Mouse (Mus musculus) forebrain, embryonic 11.5 days (tissue): ENCODE results near the gene Nkd1. TPM values are rescaled to one million over a fixed set of nuclear protein-coding genes. Genes with fewer than 3 reads are reported as not detected.

Source experiments
- ATAC-seq: fragments of 200-750 bp; cut with Nextera tagmentation; replicated peaks from 2 replicates; pipeline ENCODE4 v1.8.0; 2017; ENCODE audit warnings: moderate TSS enrichment; ENCODE audit not compliant: low FRiP score
- DNase-seq: peaks from one replicate; pipeline ENCODE4 v3.0.0-alpha.2; 2017; ENCODE audit warnings: low spot score
- H3K27ac ChIP-seq: fragments of 300-500 bp; sonication (generic); 2 replicates; pipeline ENCODE4 v1.5.1; 2014; ENCODE audit warnings: low read depth, low read length
- H3K27me3 ChIP-seq: fragments of 300-500 bp; sonication (generic); 2 replicates; pipeline ENCODE4 v1.6.1; 2014; ENCODE audit warnings: mild to moderate bottlenecking, low read length, mixed read lengths; ENCODE audit not compliant: control insufficient read depth, insufficient read depth
- H3K36me3 ChIP-seq: fragments of 300-500 bp; sonication (generic); 2 replicates; pipeline ENCODE4 v1.6.1; 2014; ENCODE audit warnings: mild to moderate bottlenecking, low read length, moderate library complexity, mixed read lengths; ENCODE audit not compliant: control insufficient read depth, insufficient read depth
- H3K4me1 ChIP-seq: fragments of 300-500 bp; sonication (generic); replicated peaks from 2 replicates; pipeline ENCODE4 v1.6.1; 2014; ENCODE audit warnings: low read length, mixed read lengths; ENCODE audit not compliant: control insufficient read depth, insufficient read depth
- H3K4me2 ChIP-seq: fragments of 300-500 bp; sonication (generic); 2 replicates; pipeline ENCODE4 v1.6.1; 2014; ENCODE audit warnings: low read depth, mild to moderate bottlenecking, low read length, moderate library complexity, mixed read lengths; ENCODE audit not compliant: severe bottlenecking
- H3K4me3 ChIP-seq: fragments of 300-500 bp; sonication (generic); 2 replicates; pipeline ENCODE4 v1.5.1; 2014; ENCODE audit warnings: low read depth, low read length
- H3K9ac ChIP-seq: fragments of 300-500 bp; sonication (generic); 2 replicates; pipeline ENCODE4 v1.6.1; 2014; ENCODE audit warnings: low read length
- H3K9me3 ChIP-seq: fragments of 300-500 bp; sonication (generic); 2 replicates; pipeline ENCODE4 v1.6.1; 2016; ENCODE audit warnings: low read length, mixed read lengths; ENCODE audit not compliant: control insufficient read depth
- WGBS: fragments of 180-500 bp; shearing (Covaris S2); extraction: QIAGEN DNeasy Blood & Tissue Kit; methylation state at CpG from one replicate; pipeline ENCODE4 v1.1.7; 2014; 5-methylcytosine and 5-hydroxymethylcytosine counted together
- polyA plus RNA-seq: library from polyadenylated mRNA; unstranded; fragments of >200 nt; fragmentation: Nextera tagmentation; extraction: Ambion mirVana; gene quantifications from 2 replicates; pipeline ENCODE4 v1.2.1, GENCODE M21; 2014

Gene Nkd1
- 63.0 and 71.5 TPM in 2 replicates for polyA plus RNA-seq

GRCm38 (mm10) chr8:88520985-88521527 lies at the start of gene Nkd1:
Gene Nkd1 (plus strand): TSS chr8:88521354.
- peak within 1 kb of the TSS; percentile 25; the same call in 1 of the 2 replicates for H3K27ac ChIP-seq
- H3K4me1 ChIP-seq, result peaks cover 18% of the 10 kb centered on the region
- peaks cover 8% of the 10 kb centered on the region; the same call in 1 of the 2 replicates for H3K27me3 ChIP-seq
- peak; percentile 91 for ATAC-seq
- WGBS, result under 1% methylated on average over 29 of the region's 67 CpGs
- H3K9ac ChIP-seq, result peak within 1 kb of the TSS; percentile 94
- H3K36me3 ChIP-seq, result no peaks in the 10 kb centered on the region
- peak within 1 kb of the TSS; percentile 97 for H3K4me2 ChIP-seq
- no peaks in the 10 kb centered on the region for H3K9me3 ChIP-seq
- H3K4me3 ChIP-seq, result peak within 1 kb of the TSS; percentile 79
- peak; percentile 99 for DNase-seq

DNA sequence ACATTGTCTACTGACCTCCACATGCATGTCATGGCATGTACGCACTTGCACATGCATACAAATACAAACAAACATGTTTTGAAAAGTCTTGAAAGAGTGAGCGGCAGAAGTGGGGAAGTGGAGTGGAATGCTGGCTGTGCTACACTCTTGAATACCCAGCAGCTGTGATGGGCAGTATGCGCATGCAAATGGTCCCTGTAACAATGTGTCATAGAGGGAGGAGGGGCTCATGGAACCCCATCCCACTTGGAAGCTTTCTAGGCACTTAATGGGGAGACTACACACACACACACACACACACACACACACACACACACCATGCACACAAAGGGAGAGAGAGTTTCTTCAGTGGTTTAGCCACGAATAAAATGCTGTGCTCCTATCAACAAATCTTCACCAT lies 39.9 kb upstream of the Nkd1 start:
- Histone ChIP-seq H3K36me3 (no peaks in the 10 kb centered on the region), H3K27ac (no peak overlapping the region), H3K9me3 (no peaks in the 10 kb centered on the region), H3K4me1 (no peaks in the 10 kb centered on the region), H3K27me3 (no peaks in the 10 kb centered on the region), H3K4me2 (no peak overlapping the region), H3K9ac (no peak overlapping the region), H3K4me3 (no peak overlapping the region)
- DNase-seq (no peak), ATAC-seq (no peak)
- WGBS, result 73% methylated on average over 4 of the region's 4 CpGs

DNA sequence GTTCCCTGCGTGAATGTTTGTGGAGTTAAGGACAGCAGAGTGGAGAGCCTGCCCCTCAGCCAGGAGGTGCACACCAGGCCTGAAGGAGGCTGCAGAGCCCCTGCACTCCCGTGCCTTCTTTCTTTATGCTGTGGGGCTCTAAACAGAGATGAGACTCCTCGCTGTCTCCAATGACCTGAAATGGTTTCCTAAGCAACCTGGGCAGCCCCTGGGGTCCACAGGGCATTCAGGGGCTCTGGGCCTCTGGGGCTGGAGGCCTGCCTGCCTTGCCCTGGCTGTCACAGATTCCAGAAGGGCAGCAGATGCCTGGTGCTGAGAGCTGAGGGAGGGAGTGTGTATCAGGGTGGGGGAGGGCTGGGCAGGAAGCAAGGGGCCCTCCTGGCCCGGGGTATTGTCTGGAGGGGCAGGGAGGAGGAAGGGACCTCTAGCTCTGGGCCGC lies 32.7 kb upstream of the Nkd1 start:
- Histone ChIP-seq H3K4me3 (no peak overlapping the region), H3K4me2 (no peak overlapping the region), H3K27ac (peak overlapping the region; percentile 54), H3K9ac (peak overlapping the region; percentile 21; the same call in 1 of the 2 replicates), H3K4me1 (peaks cover 9% of the 10 kb centered on the region; the same call in 1 of the 2 replicates), H3K36me3 (no peaks in the 10 kb centered on the region), H3K27me3 (no peaks in the 10 kb centered on the region), H3K9me3 (peaks cover 4% of the 10 kb centered on the region; the same call in 1 of the 2 replicates)
- DNase-seq (peak; percentile 57), ATAC-seq (peak; percentile 63)
- WGBS, result 6% methylated on average over 5 of the region's 5 CpGs

DNA sequence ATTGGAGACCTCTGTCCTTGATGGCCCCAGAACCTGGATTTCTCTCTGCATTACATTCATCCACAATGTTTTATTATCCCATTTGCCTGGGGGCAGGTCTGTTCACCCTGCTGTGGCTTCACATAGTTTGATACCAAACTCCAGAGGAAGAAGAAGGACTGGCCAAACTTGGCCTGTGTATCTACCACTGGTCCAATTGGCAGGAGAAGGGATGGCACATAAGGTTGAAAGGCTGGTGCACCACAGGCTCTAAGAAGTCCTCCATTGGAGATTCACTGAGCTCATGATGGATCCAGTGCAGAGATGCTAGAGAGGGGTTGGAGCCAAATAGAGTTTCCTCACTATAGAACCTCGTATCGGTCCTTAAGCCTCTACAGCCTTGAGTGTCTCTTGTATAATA lies 27.1 kb upstream of the Nkd1 start:
- H3K9me3 ChIP-seq, result peaks cover 4% of the 10 kb centered on the region; the same call in 1 of the 2 replicates
- H3K4me3 ChIP-seq, result no peak overlapping the region
- ATAC-seq (no peak), DNase-seq (no peak)
- H3K9ac ChIP-seq, result no peak overlapping the region
- H3K36me3 ChIP-seq, result no peaks in the 10 kb centered on the region
- peaks cover 2% of the 10 kb centered on the region; the same call in 1 of the 2 replicates for H3K27me3 ChIP-seq
- H3K27ac ChIP-seq, result no peak overlapping the region
- WGBS, result 80% methylated on average over 2 of the region's 2 CpGs
- no peak overlapping the region for H3K4me2 ChIP-seq
- H3K4me1 ChIP-seq, result peaks cover 6% of the 10 kb centered on the region; the same call in 1 of the 2 replicates

DNA sequence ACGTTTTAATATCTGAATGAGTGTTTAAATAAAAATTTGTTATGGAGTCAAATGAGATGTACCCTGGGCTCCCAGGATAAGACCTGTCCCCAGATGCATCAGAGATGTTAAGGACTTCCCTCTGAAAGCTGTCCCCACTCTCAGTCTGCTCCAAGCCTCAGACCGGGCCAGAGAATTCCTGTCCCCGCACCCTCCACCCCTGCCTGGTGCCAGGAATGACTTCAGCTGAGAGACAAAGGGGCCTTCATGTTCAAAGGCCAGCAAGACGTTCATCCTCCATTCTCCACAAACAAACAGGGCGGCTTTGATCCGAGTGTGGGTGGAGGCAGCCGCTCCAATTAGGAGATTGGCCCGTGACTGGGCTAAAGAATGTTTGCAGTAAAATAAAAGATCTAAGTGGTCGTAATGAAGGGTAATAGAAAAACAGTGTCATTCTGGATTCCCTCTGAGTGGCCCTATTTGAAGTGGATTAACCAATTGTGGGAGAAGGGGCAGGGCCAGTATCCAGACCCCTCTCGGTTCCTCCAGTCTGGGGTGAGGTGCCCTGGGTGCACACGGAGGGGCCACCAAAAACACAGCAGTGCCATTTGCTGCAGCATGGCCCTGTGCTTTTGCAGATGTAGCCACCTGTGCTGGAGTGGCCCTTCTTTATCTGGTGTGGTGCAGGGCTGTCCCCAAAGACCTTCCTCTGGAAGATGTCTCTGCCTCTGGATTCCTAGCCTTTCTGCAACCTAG lies 25.9 kb upstream of the Nkd1 start:
- no peak overlapping the region; the same call in 1 of the 2 replicates for H3K9ac ChIP-seq
- H3K4me3 ChIP-seq, result no peak overlapping the region
- peaks cover 6% of the 10 kb centered on the region; the same call in 1 of the 2 replicates for H3K4me1 ChIP-seq
- H3K9me3 ChIP-seq, result peaks cover 4% of the 10 kb centered on the region; the same call in 1 of the 2 replicates
- peaks cover 2% of the 10 kb centered on the region for H3K27me3 ChIP-seq
- no peaks in the 10 kb centered on the region for H3K36me3 ChIP-seq
- 3% methylated on average over 11 of the region's 11 CpGs for WGBS
- H3K4me2 ChIP-seq, result no peak overlapping the region
- peak; percentile 77 for DNase-seq
- peak; percentile 60; the same call in 1 of the 2 replicates for ATAC-seq
- no peak overlapping the region for H3K27ac ChIP-seq

GRCm38 (mm10) chr8:88502143-88502542 lies 19.0 kb upstream of the Nkd1 start:
- 87% methylated on average over 3 of the region's 3 CpGs for WGBS
- no peak overlapping the region for H3K4me3 ChIP-seq
- DNase-seq, result no peak
- no peaks in the 10 kb centered on the region for H3K36me3 ChIP-seq
- no peaks in the 10 kb centered on the region; the same call in 1 of the 2 replicates for H3K27me3 ChIP-seq
- H3K9ac ChIP-seq, result no peak overlapping the region
- H3K4me1 ChIP-seq, result no peaks in the 10 kb centered on the region
- H3K9me3 ChIP-seq, result no peaks in the 10 kb centered on the region; the same call in 1 of the 2 replicates
- no peak overlapping the region for H3K4me2 ChIP-seq
- H3K27ac ChIP-seq, result no peak overlapping the region
- ATAC-seq, result no peak

DNA sequence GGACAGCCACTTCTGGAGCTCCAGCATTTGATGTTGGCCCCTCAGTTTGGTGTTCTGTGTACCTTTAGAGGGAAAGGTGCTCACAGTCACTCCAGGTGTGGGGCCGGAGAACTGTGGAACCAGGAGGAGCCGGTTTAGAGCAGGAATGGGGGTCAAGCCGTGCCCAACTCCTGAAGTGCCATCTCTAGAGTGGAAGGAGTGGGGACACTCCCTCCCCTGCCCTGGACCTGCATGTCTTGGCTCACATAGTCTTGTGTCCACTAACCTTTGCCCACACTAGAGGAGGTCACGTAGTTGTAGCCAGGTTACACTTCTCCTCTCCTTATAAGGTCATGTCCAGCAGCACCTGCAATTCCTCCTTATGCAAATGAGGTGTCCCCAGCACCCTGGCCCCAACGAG lies 14.2 kb upstream of the Nkd1 start:
- no peak for ATAC-seq
- no peak overlapping the region for H3K27ac ChIP-seq

GRCm38 (mm10) chr8:88511061-88511460 lies 10.1 kb upstream of the Nkd1 start:
- no peak overlapping the region for H3K4me3 ChIP-seq
- 89% methylated on average over 5 of the region's 5 CpGs for WGBS
- peaks cover 5% of the 10 kb centered on the region; the same call in 1 of the 2 replicates for H3K4me1 ChIP-seq
- H3K27ac ChIP-seq, result no peak overlapping the region
- DNase-seq (no peak), ATAC-seq (no peak)
- no peaks in the 10 kb centered on the region for H3K36me3 ChIP-seq
- H3K9me3 ChIP-seq, result no peaks in the 10 kb centered on the region
- no peak overlapping the region for H3K4me2 ChIP-seq
- no peak overlapping the region for H3K9ac ChIP-seq
- peaks cover 2% of the 10 kb centered on the region; the same call in 1 of the 2 replicates for H3K27me3 ChIP-seq

More for the DNA sequence above, 14.2 kb upstream of the Nkd1 start:
- Histone ChIP-seq H3K4me3 (no peak overlapping the region), H3K36me3 (no peaks in the 10 kb centered on the region), H3K27me3 (no peaks in the 10 kb centered on the region; the same call in 1 of the 2 replicates), H3K4me1 (no peaks in the 10 kb centered on the region; the same call in 1 of the 2 replicates), H3K4me2 (no peak overlapping the region), H3K9ac (no peak overlapping the region), H3K9me3 (no peaks in the 10 kb centered on the region)
- WGBS, result 81% methylated on average over 5 of the region's 5 CpGs
- DNase-seq, result no peak
